ENCODE assay signal across 24 mouse cellular contexts in genomic region chrX:167115096-167115495, GRCm38 (mm10).
A peak's percentile ranks its signal among the peaks of the same experiment; 100 is the strongest.
DNase-seq lines count a peak whose midpoint lies in the region; ATAC-seq and TF ChIP-seq lines count a peak whose summit lies in the region.
"Had no signal": no experiment of that assay in that cellular context is flagged by ENCODE, and none has a peak within 500 bp of the region (broad histone marks: within the 10 kb centered on the region; RNA-seq: fewer than 3 reads in every experiment).

No protein-coding gene starts in this region.

- DNase-seq in spleen, adult 2 months (ENCODE audit: low read depth in 1 of 2, low spot score in 2 of 2): no peak
- no peak for DNase-seq in spleen, adult 12 weeks (ENCODE audit: low spot score)
- DNase-seq in ovary, postnatal 10 days (ENCODE audit: low spot score): no peak
- no peak for DNase-seq in thymus, postnatal 36 days
- DNase-seq: adrenal gland, adult 2 months; adrenal gland, postnatal 10 days; adrenal gland, postnatal 25 days; cerebellum, adult 11 months; cerebellum, adult 18-20 months; cerebellum, adult 8-10 months; cerebellum, adult 9-11 months; cerebellum, postnatal 14 days; cerebellum, postnatal 36 days; embryo, embryonic 11 days had no signal

- peaks cover 15% of the 10 kb centered on the region for H3K4me1 ChIP-seq in spleen, adult 2 months (ENCODE audit: control insufficient read depth, insufficient read depth, insufficient read length)
- H3K4me1 ChIP-seq: embryonic facial prominence, embryonic 13.5 days; embryonic facial prominence, embryonic 15.5 days; forebrain, embryonic 10.5 days; forebrain, embryonic 12.5 days had no signal

- ATAC-seq in neutrophil, adult 5-6 weeks (ENCODE audit: extremely low read depth, insufficient number of reproducible peaks, low FRiP score, poor library complexity, severe bottlenecking): peak; percentile 44; the same call in 1 of the 2 replicates
- ATAC-seq: forebrain, embryonic 14.5 days; forebrain, embryonic 16.5 days; Patski had no signal

- H3K27ac ChIP-seq in spleen, adult 2 months (ENCODE audit: insufficient read depth, low read length): peak overlapping the region; percentile 41
- H3K27ac ChIP-seq: embryonic facial prominence, embryonic 13.5 days; embryonic facial prominence, embryonic 15.5 days; forebrain, embryonic 10.5 days; forebrain, embryonic 12.5 days had no signal

- 91% methylated on average over 1 of the region's 1 CpGs for WGBS in spleen, adult 2 months

- no peaks in the 10 kb centered on the region for H3K36me3 ChIP-seq in spleen, adult 2 months (ENCODE audit: control insufficient read depth, insufficient read depth, low read length)
- H3K36me3 ChIP-seq: embryonic facial prominence, embryonic 13.5 days; embryonic facial prominence, embryonic 15.5 days; forebrain, embryonic 10.5 days; forebrain, embryonic 12.5 days; G1E had no signal

- no peak for TF ChIP-seq POLR2A in spleen, adult 2 months (IDR thresholded peaks at IDR 0.05; ENCODE audit: low read depth, low read length)

- no peaks in the 10 kb centered on the region for H3K27me3 ChIP-seq in spleen, adult 2 months (ENCODE audit: control insufficient read depth, insufficient read depth, low read length)

- H3K4me3 ChIP-seq in spleen, adult 2 months (ENCODE audit: extremely low read depth, insufficient read depth, insufficient read length): no peak overlapping the region
- H3K4me3 ChIP-seq: embryonic facial prominence, embryonic 13.5 days; embryonic facial prominence, embryonic 15.5 days; erythroblast, embryonic 14.5 days; forebrain, embryonic 10.5 days; forebrain, embryonic 12.5 days had no signal

- no peak for TF ChIP-seq CTCF in spleen, adult 2 months (IDR thresholded peaks at IDR 0.05; ENCODE audit: extremely low read depth, insufficient read depth, insufficient read length, insufficient replicate concordance)
